Mouse (Mus musculus): Measurements from ENCODE around the gene Col17a1. TPM values are rescaled to one million over a fixed set of nuclear protein-coding genes. Genes with fewer than 3 reads are reported as not detected.

Col17a1 gene
- polyA plus RNA-seq, 1 experiment from 2014 or later: 2.2 TPM

DNA sequence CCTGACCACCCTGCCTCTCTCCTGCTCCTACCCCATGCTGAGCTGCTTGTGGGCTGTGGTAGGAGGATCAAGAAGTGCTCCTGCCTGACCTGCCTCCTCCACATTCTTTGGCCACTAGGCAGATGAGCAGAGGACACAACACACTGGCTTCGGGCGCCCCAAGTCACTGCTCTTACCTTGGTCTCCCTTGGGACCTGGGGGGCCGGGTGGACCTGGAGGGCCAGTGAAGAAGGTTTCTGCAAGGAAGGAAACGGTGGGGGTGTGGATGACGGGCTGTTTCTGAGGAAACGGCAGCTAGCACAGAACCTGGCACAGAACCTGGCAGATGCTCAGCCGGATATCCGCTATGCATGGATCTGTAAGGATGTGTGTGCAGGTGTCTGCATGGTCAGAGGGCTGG is 38.7 kb downstream of the Col17a1 start:
- H3K4me3 ChIP-seq (ENCODE audit: low read length): no peak overlapping the region
- H3K27ac ChIP-seq (ENCODE audit: low read length): no peak overlapping the region
- H3K27me3 ChIP-seq (ENCODE audit: control insufficient read depth, insufficient read depth, low read depth, low read length): no peaks in the 10 kb centered on the region
- H3K4me1 ChIP-seq (replicated peaks; ENCODE audit: control insufficient read depth, insufficient read depth, low read length): no peaks in the 10 kb centered on the region
- no peak for ATAC-seq (ENCODE audit: low read depth)
- no peak overlapping the region for H3K4me2 ChIP-seq (ENCODE audit: low read depth, low read length)
- WGBS: 72% methylated on average over 8 of the region's 8 CpGs
- no peaks in the 10 kb centered on the region for H3K9me3 ChIP-seq (ENCODE audit: control insufficient read depth, low read length)
- H3K9ac ChIP-seq (ENCODE audit: low read length): no peak overlapping the region
- H3K36me3 ChIP-seq (ENCODE audit: control insufficient read depth, insufficient read depth, low read length): no peaks in the 10 kb centered on the region

DNA sequence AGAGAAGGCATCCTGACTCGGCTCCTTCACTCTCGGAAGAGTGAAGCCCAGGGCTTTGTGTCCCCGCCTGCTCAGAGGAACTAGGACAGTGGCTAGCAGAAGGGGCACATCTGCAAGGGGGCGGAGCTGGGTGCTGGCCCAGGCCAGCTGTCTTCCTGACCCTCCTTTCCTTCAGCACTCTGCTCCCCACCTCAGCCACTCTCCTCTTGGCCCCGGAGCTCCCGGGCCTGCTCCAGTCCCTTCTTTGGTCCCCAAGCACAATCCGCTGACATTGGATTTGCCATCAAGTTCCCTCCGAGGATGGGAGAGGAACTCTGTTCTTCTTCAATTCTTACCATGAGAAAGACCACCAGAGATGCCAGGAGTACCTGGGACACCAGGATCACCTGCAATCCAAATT is 39.6 kb downstream of the Col17a1 start:
- no peaks in the 10 kb centered on the region for H3K4me1 ChIP-seq (replicated peaks; ENCODE audit: control insufficient read depth, insufficient read depth, low read length)
- 58% methylated on average over 8 of the region's 8 CpGs for WGBS
- no peak overlapping the region for H3K4me3 ChIP-seq (ENCODE audit: low read length)
- no peak overlapping the region for H3K27ac ChIP-seq (ENCODE audit: low read length)
- no peak for ATAC-seq (ENCODE audit: low read depth)
- no peak overlapping the region for H3K4me2 ChIP-seq (ENCODE audit: low read depth, low read length)
- no peaks in the 10 kb centered on the region for H3K9me3 ChIP-seq (ENCODE audit: control insufficient read depth, low read length)
- no peak overlapping the region for H3K9ac ChIP-seq (ENCODE audit: low read length)
- H3K36me3 ChIP-seq (ENCODE audit: control insufficient read depth, insufficient read depth, low read length): no peaks in the 10 kb centered on the region
- no peaks in the 10 kb centered on the region for H3K27me3 ChIP-seq (ENCODE audit: control insufficient read depth, insufficient read depth, low read depth, low read length)

DNA sequence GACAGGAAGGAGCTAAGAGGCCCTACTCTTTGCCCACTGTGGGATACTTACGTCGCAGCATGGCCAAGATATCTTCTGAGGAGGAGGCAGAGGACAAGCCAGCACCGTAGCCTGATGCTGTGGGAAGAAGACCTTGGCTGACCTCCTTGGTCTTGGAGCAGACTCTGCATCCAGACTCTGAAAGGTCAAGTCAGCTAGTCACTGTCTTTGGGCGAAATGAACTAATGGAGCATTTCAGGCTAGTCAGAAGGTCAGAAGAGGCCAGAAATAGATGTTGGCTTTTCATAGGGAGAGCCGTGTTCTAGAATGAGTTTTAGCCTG is 40.8 kb downstream of the Col17a1 start:
- no peaks in the 10 kb centered on the region for H3K27me3 ChIP-seq (ENCODE audit: control insufficient read depth, insufficient read depth, low read depth, low read length)
- no peak overlapping the region for H3K4me3 ChIP-seq (ENCODE audit: low read length)
- no peaks in the 10 kb centered on the region for H3K9me3 ChIP-seq (ENCODE audit: control insufficient read depth, low read length)
- H3K36me3 ChIP-seq (ENCODE audit: control insufficient read depth, insufficient read depth, low read length): peaks cover 4% of the 10 kb centered on the region; the same call in 1 of the 2 replicates
- H3K27ac ChIP-seq (ENCODE audit: low read length): no peak overlapping the region
- H3K9ac ChIP-seq (ENCODE audit: low read length): no peak overlapping the region
- ATAC-seq (ENCODE audit: low read depth): no peak
- 76% methylated on average over 5 of the region's 5 CpGs for WGBS
- H3K4me1 ChIP-seq (replicated peaks; ENCODE audit: control insufficient read depth, insufficient read depth, low read length): no peaks in the 10 kb centered on the region; the same call in 1 of the 2 replicates
- H3K4me2 ChIP-seq (ENCODE audit: low read depth, low read length): no peak overlapping the region

DNA sequence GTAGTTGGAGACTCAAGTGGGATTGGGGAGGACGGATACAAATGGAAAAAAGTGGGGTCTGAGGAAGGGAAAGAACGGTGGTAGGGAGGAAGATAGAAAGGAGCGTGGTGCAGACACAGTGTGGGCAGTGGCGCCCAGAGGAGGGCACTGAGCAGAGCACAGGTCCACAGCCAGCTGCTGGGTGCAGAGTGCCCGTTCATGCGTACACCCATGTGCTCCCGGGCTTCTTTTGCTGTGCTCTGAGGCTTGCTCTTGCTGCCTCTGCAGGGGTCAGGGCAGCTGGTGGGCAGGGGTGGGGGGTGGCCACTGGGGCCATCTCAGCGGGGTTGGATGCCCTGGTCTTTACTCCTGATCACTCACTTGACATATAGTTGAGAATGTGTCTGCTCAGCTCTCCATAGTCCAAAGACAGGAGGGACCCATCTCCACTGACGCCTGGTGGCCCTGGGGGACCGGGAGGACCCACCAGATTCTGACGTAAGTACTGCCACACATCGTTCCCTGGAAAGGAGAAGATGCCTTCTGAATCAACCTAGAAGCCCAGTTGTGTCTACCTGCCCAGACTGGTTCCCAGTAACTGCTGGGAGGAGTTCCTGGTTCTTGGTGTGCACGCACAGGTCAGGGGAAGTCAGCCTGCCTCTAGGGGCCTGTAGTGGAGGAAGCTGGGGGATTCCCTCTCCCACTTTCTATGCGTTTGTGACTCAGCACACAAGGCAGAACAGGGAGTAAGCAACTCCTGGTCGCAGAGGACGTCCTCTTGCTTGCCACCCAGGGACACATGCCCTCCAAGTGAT is 41.3 kb downstream of the Col17a1 start:
- 82% methylated on average over 16 of the region's 16 CpGs for WGBS

DNA sequence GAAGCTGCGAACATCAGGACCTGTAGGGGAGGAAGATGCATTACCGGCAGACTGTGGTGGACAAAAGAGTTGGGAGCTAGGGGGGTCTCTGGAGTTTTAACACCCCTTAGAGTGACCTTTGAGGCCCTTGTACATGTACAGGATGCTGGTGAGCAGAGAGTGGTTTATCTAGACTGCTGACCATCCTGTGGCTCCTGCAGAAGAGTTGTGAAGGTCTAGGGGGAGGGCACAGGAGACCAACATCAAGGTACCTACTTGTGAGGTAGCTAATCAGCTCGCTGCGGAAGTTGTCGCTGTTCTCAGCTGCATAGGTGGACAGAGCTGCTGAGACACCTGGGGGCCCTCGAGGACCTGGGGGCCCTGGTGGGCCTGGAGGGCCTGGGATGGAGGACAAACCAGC is 42.8 kb downstream of the Col17a1 start:
- H3K27me3 ChIP-seq (ENCODE audit: control insufficient read depth, insufficient read depth, low read depth, low read length): no peaks in the 10 kb centered on the region
- 94% methylated on average over 6 of the region's 6 CpGs for WGBS
- no peak overlapping the region for H3K4me3 ChIP-seq (ENCODE audit: low read length)

More for the DNA sequence above, 41.3 kb downstream of the Col17a1 start:
- peaks cover 4% of the 10 kb centered on the region; the same call in 1 of the 2 replicates for H3K36me3 ChIP-seq (ENCODE audit: control insufficient read depth, insufficient read depth, low read length)
- no peak overlapping the region for H3K27ac ChIP-seq (ENCODE audit: low read length)
- H3K27me3 ChIP-seq (ENCODE audit: control insufficient read depth, insufficient read depth, low read depth, low read length): no peaks in the 10 kb centered on the region
- H3K4me3 ChIP-seq (ENCODE audit: low read length): no peak overlapping the region
- no peak overlapping the region for H3K4me2 ChIP-seq (ENCODE audit: low read depth, low read length)
- H3K4me1 ChIP-seq (replicated peaks; ENCODE audit: control insufficient read depth, insufficient read depth, low read length): no peaks in the 10 kb centered on the region; the same call in 1 of the 2 replicates
- ATAC-seq (ENCODE audit: low read depth): no peak
- no peak overlapping the region for H3K9ac ChIP-seq (ENCODE audit: low read length)
- no peaks in the 10 kb centered on the region for H3K9me3 ChIP-seq (ENCODE audit: control insufficient read depth, low read length)

DNA sequence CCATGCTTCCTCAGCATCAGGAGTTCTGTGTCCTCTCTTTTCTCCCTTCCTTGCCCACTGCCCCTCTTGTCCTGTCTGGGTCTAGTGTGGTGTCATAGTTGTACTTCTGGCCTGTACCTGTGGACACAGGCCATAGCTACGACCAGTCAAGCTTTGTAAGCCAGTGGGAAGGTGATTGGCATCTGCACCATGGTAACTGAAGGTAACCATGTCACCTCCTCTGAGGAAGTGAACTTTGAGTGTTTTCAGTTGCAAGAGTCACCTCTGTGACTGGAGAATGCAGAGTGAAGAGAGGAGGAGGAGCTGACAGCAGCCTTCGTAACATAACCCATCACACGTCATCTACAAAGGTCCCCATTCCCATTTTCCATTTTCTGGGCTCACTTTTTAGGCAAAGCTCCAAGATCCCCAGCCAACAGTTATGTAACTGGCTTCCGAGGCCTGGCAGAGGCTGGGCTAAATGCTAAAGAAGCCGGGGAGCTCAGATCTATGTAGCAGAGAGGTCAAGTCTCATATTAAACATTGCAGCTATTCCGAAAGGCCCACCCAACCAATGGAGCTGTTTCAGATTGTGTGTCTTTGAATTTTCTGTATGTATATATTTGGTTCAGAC is 45.3 kb downstream of the Col17a1 start:
- Histone ChIP-seq H3K4me2 (ENCODE audit: low read depth, low read length) (no peak overlapping the region), H3K9ac (ENCODE audit: low read length) (no peak overlapping the region), H3K27me3 (ENCODE audit: control insufficient read depth, insufficient read depth, low read depth, low read length) (no peaks in the 10 kb centered on the region), H3K9me3 (ENCODE audit: control insufficient read depth, low read length) (no peaks in the 10 kb centered on the region), H3K36me3 (ENCODE audit: control insufficient read depth, insufficient read depth, low read length) (peaks cover 15% of the 10 kb centered on the region), H3K4me3 (ENCODE audit: low read length) (no peak overlapping the region), H3K4me1 (replicated peaks; ENCODE audit: control insufficient read depth, insufficient read depth, low read length) (no peaks in the 10 kb centered on the region; the same call in 1 of the 2 replicates), H3K27ac (ENCODE audit: low read length) (no peak overlapping the region)
- peak; percentile 40; the same call in 1 of the 2 replicates for ATAC-seq (ENCODE audit: low read depth)
- WGBS: 59% methylated on average over 6 of the region's 6 CpGs

More for the DNA sequence above, 42.8 kb downstream of the Col17a1 start:
- no peak for ATAC-seq (ENCODE audit: low read depth)
- H3K4me1 ChIP-seq (replicated peaks; ENCODE audit: control insufficient read depth, insufficient read depth, low read length): no peaks in the 10 kb centered on the region; the same call in 1 of the 2 replicates
- no peak overlapping the region for H3K27ac ChIP-seq (ENCODE audit: low read length)
- no peaks in the 10 kb centered on the region for H3K9me3 ChIP-seq (ENCODE audit: control insufficient read depth, low read length)
- H3K36me3 ChIP-seq (ENCODE audit: control insufficient read depth, insufficient read depth, low read length): peaks cover 9% of the 10 kb centered on the region; the same call in 1 of the 2 replicates
- no peak overlapping the region for H3K4me2 ChIP-seq (ENCODE audit: low read depth, low read length)
- no peak overlapping the region for H3K9ac ChIP-seq (ENCODE audit: low read length)

DNA sequence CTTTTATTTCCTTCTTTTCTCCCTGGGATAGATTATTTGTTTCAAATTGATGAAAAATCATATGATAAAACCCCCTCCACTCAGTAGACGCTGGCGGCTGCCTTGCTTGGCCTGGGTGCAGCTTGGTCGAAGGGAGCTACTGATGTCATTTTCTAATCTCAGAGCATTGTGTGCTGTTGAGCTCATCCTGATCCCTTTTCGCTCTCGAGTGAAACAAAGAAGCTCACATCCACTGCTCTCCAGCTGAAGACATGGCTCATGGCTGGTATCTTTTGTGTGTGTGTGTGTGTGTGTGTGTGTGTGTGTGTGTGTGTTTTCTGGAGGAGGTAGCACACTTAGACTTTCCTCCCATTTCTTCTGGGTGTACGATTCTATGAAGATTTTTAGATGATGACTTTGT is 46.3 kb downstream of the Col17a1 start:
- Histone ChIP-seq H3K9me3 (ENCODE audit: control insufficient read depth, low read length) (no peaks in the 10 kb centered on the region), H3K9ac (ENCODE audit: low read length) (no peak overlapping the region), H3K4me1 (replicated peaks; ENCODE audit: control insufficient read depth, insufficient read depth, low read length) (no peaks in the 10 kb centered on the region; the same call in 1 of the 2 replicates), H3K4me2 (ENCODE audit: low read depth, low read length) (no peak overlapping the region), H3K36me3 (ENCODE audit: control insufficient read depth, insufficient read depth, low read length) (peaks cover 16% of the 10 kb centered on the region), H3K4me3 (ENCODE audit: low read length) (no peak overlapping the region), H3K27me3 (ENCODE audit: control insufficient read depth, insufficient read depth, low read depth, low read length) (no peaks in the 10 kb centered on the region), H3K27ac (ENCODE audit: low read length) (no peak overlapping the region)
- WGBS: 64% methylated on average over 6 of the region's 6 CpGs
- no peak for ATAC-seq (ENCODE audit: low read depth)

DNA sequence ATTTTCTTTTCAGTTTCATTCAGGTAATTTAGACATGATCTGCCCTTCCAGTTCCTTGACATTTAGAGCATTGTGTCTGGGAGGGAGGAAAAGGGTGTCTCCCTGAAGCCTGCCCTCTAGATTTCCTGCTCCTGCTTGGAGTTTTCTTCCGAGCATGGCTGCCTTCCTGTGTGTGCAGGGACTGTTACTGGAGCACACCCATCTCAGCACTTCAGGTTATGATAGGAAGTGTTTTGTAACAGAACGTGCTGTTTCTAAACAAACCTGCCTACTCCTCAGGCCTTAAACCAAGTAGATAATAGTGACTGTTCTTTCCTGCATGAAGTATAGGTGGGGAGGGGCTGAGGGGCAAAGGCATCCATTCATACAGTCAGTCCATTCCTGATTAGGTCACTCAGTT is 48.0 kb downstream of the Col17a1 start:
- no peak overlapping the region for H3K4me3 ChIP-seq (ENCODE audit: low read length)
- 43% methylated on average over 2 of the region's 2 CpGs for WGBS
- H3K27me3 ChIP-seq (ENCODE audit: control insufficient read depth, insufficient read depth, low read depth, low read length): no peaks in the 10 kb centered on the region
- no peak overlapping the region for H3K4me2 ChIP-seq (ENCODE audit: low read depth, low read length)
- H3K27ac ChIP-seq (ENCODE audit: low read length): no peak overlapping the region
- no peak for ATAC-seq (ENCODE audit: low read depth)
- H3K4me1 ChIP-seq (replicated peaks; ENCODE audit: control insufficient read depth, insufficient read depth, low read length): no peaks in the 10 kb centered on the region; the same call in 1 of the 2 replicates
- H3K9me3 ChIP-seq (ENCODE audit: control insufficient read depth, low read length): no peaks in the 10 kb centered on the region
- H3K9ac ChIP-seq (ENCODE audit: low read length): no peak overlapping the region
- peaks cover 32% of the 10 kb centered on the region for H3K36me3 ChIP-seq (ENCODE audit: control insufficient read depth, insufficient read depth, low read length)

DNA sequence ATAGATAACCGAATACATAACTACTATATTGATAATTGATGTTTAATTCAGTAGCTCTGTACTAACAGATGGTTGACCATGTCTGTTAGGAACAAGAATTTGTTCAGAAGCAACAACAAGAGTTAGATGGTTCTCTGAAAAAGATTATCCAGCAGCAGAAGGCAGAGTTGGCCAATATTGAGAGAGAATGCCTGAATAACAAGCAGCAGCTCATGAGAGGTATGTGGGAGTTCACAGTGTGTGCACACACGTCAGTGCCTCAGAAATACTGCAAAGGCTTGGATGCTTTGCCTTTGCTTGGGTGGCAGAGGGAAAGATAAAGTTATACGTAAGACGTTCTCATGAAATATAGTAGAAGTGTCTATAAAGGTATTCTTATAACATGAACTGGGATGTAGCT is 56.5 kb downstream of the Col17a1 start:
- 88% methylated on average over 4 of the region's 4 CpGs for WGBS

More for the DNA sequence above, 56.5 kb downstream of the Col17a1 start:
- Histone ChIP-seq H3K4me3 (ENCODE audit: low read length) (no peak overlapping the region), H3K27me3 (ENCODE audit: control insufficient read depth, insufficient read depth, low read depth, low read length) (no peaks in the 10 kb centered on the region), H3K9ac (ENCODE audit: low read length) (no peak overlapping the region), H3K9me3 (ENCODE audit: control insufficient read depth, low read length) (no peaks in the 10 kb centered on the region), H3K4me1 (replicated peaks; ENCODE audit: control insufficient read depth, insufficient read depth, low read length) (no peaks in the 10 kb centered on the region), H3K27ac (ENCODE audit: low read length) (no peak overlapping the region), H3K4me2 (ENCODE audit: low read depth, low read length) (no peak overlapping the region), H3K36me3 (ENCODE audit: control insufficient read depth, insufficient read depth, low read length) (peaks cover 24% of the 10 kb centered on the region; the same call in 1 of the 2 replicates)
- no peak for ATAC-seq (ENCODE audit: low read depth)
